Mouse (Mus musculus) forebrain, embryonic 13.5 days (tissue): ENCODE data around the gene Mettl3. TPM values are rescaled to one million over a fixed set of nuclear protein-coding genes. Genes with fewer than 3 reads are reported as not detected.
"Not testable (repeated sequence)": the region's sequence is repeated elsewhere in the genome, so short reads cannot be mapped to it uniquely, and the experiment has no call there.

Experiments
- ATAC-seq: fragments of 200-750 bp; cut with Nextera tagmentation; 2 replicates; pipeline ENCODE4 v1.8.0; 2017
- H3K27ac ChIP-seq: fragments of 300-500 bp; sonication (generic); 2 replicates; pipeline ENCODE4 v1.5.1; 2015; ENCODE audit warnings: inconsistent platforms, mild to moderate bottlenecking, moderate library complexity
- H3K27me3 ChIP-seq: fragments of 300-500 bp; sonication (generic); 2 replicates; pipeline ENCODE4 v1.6.1; 2015; ENCODE audit warnings: mild to moderate bottlenecking, inconsistent platforms
- H3K36me3 ChIP-seq: fragments of 300-500 bp; sonication (generic); 2 replicates; pipeline ENCODE4 v1.6.1; 2015; ENCODE audit warnings: mild to moderate bottlenecking, inconsistent platforms; ENCODE audit not compliant: poor library complexity, severe bottlenecking
- H3K4me1 ChIP-seq: fragments of 300-500 bp; sonication (generic); 2 replicates; pipeline ENCODE4 v1.6.1; 2015; ENCODE audit warnings: inconsistent platforms
- H3K4me2 ChIP-seq: fragments of 300-500 bp; sonication (generic); 2 replicates; pipeline ENCODE4 v1.6.1; 2015; ENCODE audit warnings: inconsistent platforms, mild to moderate bottlenecking, moderate library complexity
- H3K4me3 ChIP-seq: fragments of 300-500 bp; sonication (generic); 2 replicates; pipeline ENCODE4 v1.5.1; 2015; ENCODE audit warnings: mild to moderate bottlenecking, inconsistent platforms
- H3K9ac ChIP-seq: fragments of 300-500 bp; sonication (generic); 2 replicates; pipeline ENCODE4 v1.6.1; 2015; ENCODE audit warnings: mild to moderate bottlenecking, inconsistent platforms
- H3K9me3 ChIP-seq: fragments of 300-500 bp; sonication (generic); replicated peaks from 2 replicates; pipeline ENCODE4 v1.6.1; 2016; ENCODE audit warnings: inconsistent platforms
- WGBS: fragments of 180-500 bp; shearing (Covaris S2); methylation state at CpG from one replicate; pipeline ENCODE4 v1.1.7; 2015; 5-methylcytosine and 5-hydroxymethylcytosine counted together
- polyA plus RNA-seq: library from polyadenylated mRNA; unstranded; fragments of >200 nt; fragmentation: Nextera tagmentation; extraction: Ambion mirVana; gene quantifications from 2 replicates; pipeline ENCODE4 v1.2.1, GENCODE M21; 2015

Mettl3 gene
- polyA plus RNA-seq, 1 experiment from 2014 or later = 55.3 TPM

DNA sequence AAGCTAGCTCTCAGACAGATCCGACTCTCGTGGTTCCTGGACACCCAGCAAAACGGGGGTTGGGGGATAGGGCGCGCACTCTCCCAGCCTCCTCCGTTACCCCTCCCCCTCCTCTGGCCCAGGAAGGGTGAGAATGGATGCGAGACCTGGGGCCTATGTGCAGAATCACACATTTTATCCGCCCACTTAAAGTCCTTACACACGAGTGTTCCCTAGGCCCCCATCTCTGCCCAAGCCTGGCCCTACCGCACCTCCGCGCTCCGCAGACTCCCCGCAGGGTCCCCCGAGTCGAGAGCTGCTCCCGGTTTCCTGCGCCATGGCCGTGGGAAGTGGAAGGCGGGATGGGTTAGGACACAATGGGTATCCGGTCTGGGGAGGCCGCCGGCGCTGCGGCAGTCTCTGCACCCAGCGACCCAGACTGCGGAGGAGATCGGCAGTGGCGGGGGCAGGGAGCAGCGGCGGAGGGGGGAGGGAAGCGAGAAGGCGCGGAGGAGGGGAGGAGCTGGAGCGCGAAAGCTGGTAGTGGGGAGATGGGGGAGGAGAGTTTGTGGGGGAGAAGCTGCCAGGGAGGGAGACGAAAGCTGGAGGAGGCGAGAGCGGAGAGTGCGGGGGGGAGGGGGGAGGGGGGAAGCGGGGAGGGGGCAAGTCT, 11.0 kb upstream of the Mettl3 start:
- WGBS = under 1% methylated on average over 33 of the region's 41 CpGs
- Histone ChIP-seq H3K4me2 (peak overlapping the region; percentile 91), H3K9ac (peak overlapping the region; percentile 91), H3K27me3 (no peaks in the 10 kb centered on the region), H3K4me1 (peaks cover 60% of the 10 kb centered on the region), H3K27ac (peak overlapping the region; percentile 94), H3K9me3 (no peaks in the 10 kb centered on the region), H3K4me3 (peak overlapping the region; percentile 69), H3K36me3 (peaks cover 44% of the 10 kb centered on the region)
- ATAC-seq = peak; percentile 88

DNA sequence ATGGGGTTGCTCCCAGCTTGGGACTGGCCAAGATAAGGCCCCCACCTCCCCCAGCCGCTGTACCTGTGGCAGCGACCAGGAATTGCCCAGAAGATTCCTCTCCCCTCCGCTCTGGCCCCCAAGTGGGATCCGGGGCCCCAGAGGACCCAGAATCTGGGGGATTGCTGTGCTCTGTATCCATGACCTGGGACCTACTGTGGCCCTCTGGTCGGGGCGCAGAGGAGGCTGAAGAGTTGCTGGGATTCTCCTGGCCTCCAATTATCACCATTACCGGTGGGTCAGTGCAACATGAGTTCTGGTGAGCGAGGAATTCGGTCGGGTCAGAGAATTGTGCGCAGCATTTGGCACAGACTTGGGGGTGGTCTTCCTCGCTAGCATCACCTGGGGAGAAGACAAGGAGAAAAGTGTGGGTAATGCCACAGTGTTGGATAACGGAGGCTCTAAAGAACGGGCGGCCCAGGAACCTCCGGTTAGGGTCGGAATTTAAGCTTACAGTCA, 10.4 kb upstream of the Mettl3 start:
- peak overlapping the region; percentile 91 for H3K9ac ChIP-seq
- peaks cover 64% of the 10 kb centered on the region for H3K4me1 ChIP-seq
- 12% methylated on average over 17 of the region's 17 CpGs for WGBS
- peak overlapping the region; percentile 69 for H3K4me3 ChIP-seq
- no peaks in the 10 kb centered on the region for H3K9me3 ChIP-seq
- H3K36me3 ChIP-seq = peaks cover 50% of the 10 kb centered on the region
- H3K4me2 ChIP-seq = peak overlapping the region; percentile 91
- peak overlapping the region; percentile 94 for H3K27ac ChIP-seq
- no peaks in the 10 kb centered on the region for H3K27me3 ChIP-seq
- peak; percentile 3; the same call in 1 of the 2 replicates for ATAC-seq

DNA sequence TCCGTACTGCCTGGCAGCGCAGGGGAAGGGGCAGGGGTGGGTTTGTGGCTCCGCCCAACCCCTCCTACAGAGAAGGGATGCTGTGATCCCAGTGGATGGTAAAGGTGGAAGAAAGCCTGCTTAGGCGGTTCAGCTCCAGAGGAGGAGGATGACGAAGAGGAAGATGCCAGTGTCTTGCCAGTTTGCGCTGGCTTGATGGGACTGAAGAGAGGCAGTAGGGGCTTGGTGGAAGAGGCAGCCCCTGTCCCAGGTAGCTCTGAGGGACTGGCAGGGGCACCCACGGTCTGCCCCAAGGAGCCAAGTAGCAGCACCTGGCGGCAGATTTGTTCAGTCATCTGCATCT, 9.9 kb upstream of the Mettl3 start:
- Histone ChIP-seq H3K4me3 (peak overlapping the region; percentile 69), H3K9ac (peak overlapping the region; percentile 91), H3K27ac (peak overlapping the region; percentile 94; the same call in 1 of the 2 replicates), H3K4me1 (peaks cover 64% of the 10 kb centered on the region), H3K27me3 (no peaks in the 10 kb centered on the region), H3K9me3 (no peaks in the 10 kb centered on the region), H3K36me3 (peaks cover 51% of the 10 kb centered on the region), H3K4me2 (peak overlapping the region; percentile 91)
- 42% methylated on average over 8 of the region's 8 CpGs for WGBS
- ATAC-seq = no peak

- Histone ChIP-seq H3K4me2 (peak overlapping the region; percentile 91), H3K4me3 (peak overlapping the region; percentile 69), H3K27ac (peak overlapping the region; percentile 94; the same call in 1 of the 2 replicates), H3K4me1 (peaks cover 59% of the 10 kb centered on the region), H3K36me3 (peaks cover 57% of the 10 kb centered on the region), H3K27me3 (no peaks in the 10 kb centered on the region), H3K9ac (peak overlapping the region; percentile 91), H3K9me3 (no peaks in the 10 kb centered on the region)
- WGBS = 83% methylated on average over 26 of the region's 26 CpGs
- ATAC-seq = no peak
Measured at GRCm38 (mm10) chr14:52313931-52314807, 9.2 kb upstream of the Mettl3 start.

- no peaks in the 10 kb centered on the region for H3K9me3 ChIP-seq
- peaks cover 50% of the 10 kb centered on the region for H3K4me1 ChIP-seq
- WGBS = 78% methylated on average over 2 of the region's 2 CpGs
- peaks cover 66% of the 10 kb centered on the region for H3K36me3 ChIP-seq
- H3K9ac ChIP-seq = no peak overlapping the region
- H3K4me2 ChIP-seq = peak overlapping the region; percentile 22
- no peak overlapping the region for H3K4me3 ChIP-seq
- H3K27ac ChIP-seq = no peak overlapping the region
- no peak for ATAC-seq
- H3K27me3 ChIP-seq = no peaks in the 10 kb centered on the region
Measured at GRCm38 (mm10) chr14:52310906-52311305, 6.0 kb upstream of the Mettl3 start.

GRCm38 (mm10) chr14:52310343-52310742, 5.4 kb upstream of the Mettl3 start:
- not testable (repeated sequence) for H3K27me3 ChIP-seq, H3K4me3 ChIP-seq, H3K9me3 ChIP-seq, H3K27ac ChIP-seq, H3K4me2 ChIP-seq, H3K9ac ChIP-seq, ATAC-seq
- peaks cover 66% of the 10 kb centered on the region for H3K36me3 ChIP-seq
- 94% methylated on average over 6 of the region's 6 CpGs for WGBS
- peaks cover 48% of the 10 kb centered on the region for H3K4me1 ChIP-seq

DNA sequence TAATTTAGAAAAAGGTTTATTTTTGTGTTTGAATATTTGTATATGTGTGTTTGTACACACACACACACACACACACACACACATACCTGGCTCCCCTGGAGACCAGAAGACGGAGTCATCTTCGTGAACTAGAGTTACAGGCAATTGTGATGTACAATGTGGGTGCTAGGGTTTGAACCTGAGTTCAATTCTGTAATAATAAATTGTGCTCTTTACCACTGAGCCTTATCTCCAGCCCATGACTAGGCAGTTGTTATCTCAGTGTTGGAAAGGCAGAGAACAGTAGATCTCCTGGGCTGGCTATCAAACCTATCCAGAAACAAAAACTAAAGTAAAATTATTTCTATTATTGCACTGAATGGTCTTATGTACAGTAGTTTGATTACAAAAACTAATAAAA, 1.2 kb upstream of the Mettl3 start:
- no peak for ATAC-seq
- 96% methylated on average over 2 of the region's 2 CpGs for WGBS
- H3K27ac ChIP-seq = no peak overlapping the region

GRCm38 (mm10) chr14:52303517-52303916, 1.4 kb downstream of the Mettl3 start:
- peaks cover 11% of the 10 kb centered on the region for H3K4me1 ChIP-seq
- not testable (repeated sequence) for ATAC-seq, H3K9ac ChIP-seq, H3K9me3 ChIP-seq, H3K4me3 ChIP-seq, H3K27ac ChIP-seq, H3K27me3 ChIP-seq
- H3K36me3 ChIP-seq = peaks cover 20% of the 10 kb centered on the region
- peak overlapping the region; percentile 80 for H3K4me2 ChIP-seq
- WGBS = 88% methylated on average over 3 of the region's 3 CpGs

More for the DNA sequence above, 1.2 kb upstream of the Mettl3 start:
- Histone ChIP-seq H3K9me3 (no peaks in the 10 kb centered on the region), H3K4me1 (peaks cover 17% of the 10 kb centered on the region), H3K27me3 (no peaks in the 10 kb centered on the region), H3K36me3 (peaks cover 23% of the 10 kb centered on the region), H3K9ac (no peak overlapping the region), H3K4me3 (no peak overlapping the region), H3K4me2 (no peak overlapping the region)

- H3K4me1 ChIP-seq = no peaks in the 10 kb centered on the region
- H3K27ac ChIP-seq = no peak overlapping the region
- H3K4me3 ChIP-seq = no peak overlapping the region
- H3K27me3 ChIP-seq = no peaks in the 10 kb centered on the region
- peaks cover 90% of the 10 kb centered on the region for H3K36me3 ChIP-seq
- 64% methylated on average over 6 of the region's 6 CpGs for WGBS
- no peak overlapping the region for H3K9ac ChIP-seq
- peak; percentile 67 for ATAC-seq
- H3K4me2 ChIP-seq = no peak overlapping the region
- no peaks in the 10 kb centered on the region for H3K9me3 ChIP-seq
Measured at GRCm38 (mm10) chr14:52295558-52296264, 9.2 kb downstream of the Mettl3 start.

DNA sequence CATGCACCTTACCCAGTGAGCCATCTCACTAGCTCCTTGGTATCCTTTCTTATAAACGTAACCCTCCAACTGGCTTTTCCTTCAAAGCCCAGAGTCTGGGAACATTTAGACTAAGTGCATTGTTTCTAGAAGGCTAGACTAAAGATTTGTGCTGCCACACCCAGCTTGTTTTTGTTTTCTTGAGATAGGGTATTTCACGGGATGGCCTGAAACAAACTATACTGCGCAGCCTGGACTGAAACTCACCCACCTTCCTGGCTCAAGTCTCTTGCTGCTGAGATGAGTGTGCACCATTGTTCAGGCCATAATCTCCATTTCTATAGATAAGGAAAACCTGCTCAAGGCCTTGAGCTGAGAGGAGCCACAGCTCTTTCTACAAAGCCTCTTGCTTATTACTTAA, 20.7 kb downstream of the Mettl3 start:
- no peaks in the 10 kb centered on the region for H3K27me3 ChIP-seq
- no peak overlapping the region for H3K4me3 ChIP-seq
- no peak overlapping the region for H3K4me2 ChIP-seq
- ATAC-seq = no peak
- H3K4me1 ChIP-seq = peaks cover 8% of the 10 kb centered on the region
- H3K9ac ChIP-seq = no peak overlapping the region
- H3K27ac ChIP-seq = no peak overlapping the region
- peaks cover 39% of the 10 kb centered on the region for H3K36me3 ChIP-seq
- 88% methylated on average over 3 of the region's 3 CpGs for WGBS
- H3K9me3 ChIP-seq = no peaks in the 10 kb centered on the region

DNA sequence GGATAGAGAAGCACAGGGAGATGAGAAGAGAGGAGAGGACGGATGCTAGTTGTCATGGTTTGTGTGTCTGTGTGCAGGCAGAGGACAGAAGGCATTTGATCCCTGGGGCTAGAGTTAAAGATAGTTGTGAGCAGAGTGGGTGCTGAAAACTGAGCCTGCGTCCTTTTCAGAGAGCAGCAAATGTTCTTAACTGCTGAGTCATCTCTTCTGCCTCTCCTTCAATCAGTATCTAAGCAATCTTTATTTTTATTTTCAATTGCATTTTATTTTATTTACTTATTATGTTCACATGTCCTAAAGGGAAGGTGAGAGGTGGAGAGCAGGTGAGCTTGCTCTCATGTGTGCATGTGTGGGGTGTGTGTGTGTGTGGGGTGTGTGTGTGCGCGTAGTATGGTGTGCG, 21.3 kb downstream of the Mettl3 start:
- Histone ChIP-seq H3K9ac (no peak overlapping the region), H3K27me3 (no peaks in the 10 kb centered on the region), H3K4me1 (peaks cover 8% of the 10 kb centered on the region), H3K4me3 (no peak overlapping the region), H3K36me3 (peaks cover 36% of the 10 kb centered on the region), H3K9me3 (no peaks in the 10 kb centered on the region), H3K27ac (no peak overlapping the region), H3K4me2 (no peak overlapping the region)
- ATAC-seq = no peak
- 96% methylated on average over 5 of the region's 5 CpGs for WGBS

DNA sequence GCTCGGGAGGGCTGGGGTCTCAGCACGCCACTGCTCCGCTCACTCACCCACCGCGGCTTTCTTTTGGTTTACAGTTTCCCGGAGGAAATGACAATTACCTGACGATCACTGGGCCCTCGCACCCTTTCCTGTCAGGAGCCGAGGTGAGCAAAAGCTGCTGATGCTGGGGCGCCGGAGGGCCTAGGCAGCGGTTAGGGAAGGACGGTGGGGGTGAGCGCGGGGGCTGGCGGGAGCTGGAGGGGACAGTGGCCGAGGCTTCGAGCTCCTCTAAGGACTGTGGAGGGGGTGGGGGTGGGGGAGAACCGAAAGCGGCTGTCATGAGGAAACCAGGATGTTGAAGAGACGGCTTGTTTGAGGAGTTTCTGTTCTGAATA, 25.2 kb downstream of the Mettl3 start:
- H3K27ac ChIP-seq = peak overlapping the region; percentile 80
- WGBS = 1% methylated on average over 20 of the region's 21 CpGs
- peaks cover 9% of the 10 kb centered on the region for H3K36me3 ChIP-seq
- H3K4me3 ChIP-seq = peak overlapping the region; percentile 92
- peak; percentile 44; the same call in 1 of the 2 replicates for ATAC-seq
- peak overlapping the region; percentile 92 for H3K9ac ChIP-seq
- H3K27me3 ChIP-seq = no peaks in the 10 kb centered on the region
- H3K4me1 ChIP-seq = peaks cover 14% of the 10 kb centered on the region
- H3K9me3 ChIP-seq = no peaks in the 10 kb centered on the region
- peak overlapping the region; percentile 77 for H3K4me2 ChIP-seq
